Mouse (Mus musculus): ENCODE measurements at regions not wholly inside any gene's neighbourhood (a gene's known extent, or its start where the extent isn't known, plus 50 kb on each side); places are given as distances from the start of the nearest gene placed in this dataset.

DNA sequence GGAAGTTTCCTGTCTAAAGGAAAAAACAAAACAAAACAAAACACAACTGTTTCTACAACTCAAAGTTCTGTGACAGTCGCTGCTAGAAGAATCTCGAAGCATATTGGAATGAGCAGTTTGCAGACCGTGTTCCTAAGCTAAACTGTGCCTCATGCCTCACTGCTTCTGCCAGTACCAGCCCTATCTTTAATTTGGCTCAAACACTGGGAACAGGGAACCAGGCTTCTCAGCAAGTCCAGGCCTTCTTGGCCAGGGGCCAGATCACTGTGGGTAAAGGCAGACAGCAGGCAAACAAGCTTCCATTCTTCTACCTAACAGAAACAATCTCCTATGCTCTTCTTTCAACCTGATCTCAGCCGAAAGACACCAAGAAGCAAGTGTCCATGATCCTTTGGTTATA, 56.5 kb downstream of the Tmsb4x start:
- Histone ChIP-seq H3K4me3 (ENCODE audit: low read depth, low read length) (no peak overlapping the region), H3K27ac (ENCODE audit: insufficient read depth, low read length) (no peak overlapping the region), H3K9me3 (replicated peaks; ENCODE audit: control insufficient read depth, insufficient read depth, low read length, poor library complexity, severe bottlenecking) (no peaks in the 10 kb centered on the region), H3K27me3 (ENCODE audit: control insufficient read depth, insufficient read depth, low read length, poor library complexity, severe bottlenecking) (no peaks in the 10 kb centered on the region), H3K4me1 (ENCODE audit: control insufficient read depth, insufficient read depth, low read length) (no peaks in the 10 kb centered on the region), H3K9ac (ENCODE audit: low read depth, poor library complexity, severe bottlenecking) (no peak overlapping the region), H3K36me3 (ENCODE audit: control insufficient read depth, insufficient read depth, low read length, poor library complexity, severe bottlenecking) (no peaks in the 10 kb centered on the region)
- TF ChIP-seq EP300 (IDR thresholded peaks at IDR 0.05; ENCODE audit: insufficient read depth, low read depth, low read length) (no peak), CTCF (IDR thresholded peaks at IDR 0.05; ENCODE audit: low read depth, low read length) (no peak), POLR2A (IDR thresholded peaks at IDR 0.05; ENCODE audit: insufficient read depth, low read length) (no peak)

- no peak overlapping the region for H3K9ac ChIP-seq (ENCODE audit: low read depth, poor library complexity, severe bottlenecking)
- H3K27me3 ChIP-seq (ENCODE audit: control insufficient read depth, insufficient read depth, low read length, poor library complexity, severe bottlenecking) = no peaks in the 10 kb centered on the region
- TF ChIP-seq CTCF (IDR thresholded peaks at IDR 0.05; ENCODE audit: low read depth, low read length) = no peak
- no peak for TF ChIP-seq POLR2A (IDR thresholded peaks at IDR 0.05; ENCODE audit: insufficient read depth, low read length)
- TF ChIP-seq EP300 (IDR thresholded peaks at IDR 0.05; ENCODE audit: insufficient read depth, low read depth, low read length) = no peak
- H3K27ac ChIP-seq (ENCODE audit: insufficient read depth, low read length) = no peak overlapping the region
- H3K9me3 ChIP-seq (replicated peaks; ENCODE audit: control insufficient read depth, insufficient read depth, low read length, poor library complexity, severe bottlenecking) = no peaks in the 10 kb centered on the region
- H3K36me3 ChIP-seq (ENCODE audit: control insufficient read depth, insufficient read depth, low read length, poor library complexity, severe bottlenecking) = no peaks in the 10 kb centered on the region
- no peaks in the 10 kb centered on the region for H3K4me1 ChIP-seq (ENCODE audit: control insufficient read depth, insufficient read depth, low read length)
- no peak overlapping the region for H3K4me3 ChIP-seq (ENCODE audit: low read depth, low read length)
These were observed 57.8 kb downstream of the Tmsb4x start for GRCm38 (mm10) chrX:167151341-167151740.

- H3K36me3 ChIP-seq (ENCODE audit: control insufficient read depth, insufficient read depth, low read length, poor library complexity, severe bottlenecking) = no peaks in the 10 kb centered on the region
- H3K9ac ChIP-seq (ENCODE audit: low read depth, poor library complexity, severe bottlenecking) = no peak overlapping the region
- H3K4me1 ChIP-seq (ENCODE audit: control insufficient read depth, insufficient read depth, low read length) = no peaks in the 10 kb centered on the region
- no peaks in the 10 kb centered on the region for H3K9me3 ChIP-seq (replicated peaks; ENCODE audit: control insufficient read depth, insufficient read depth, low read length, poor library complexity, severe bottlenecking)
- no peak overlapping the region for H3K27ac ChIP-seq (ENCODE audit: insufficient read depth, low read length)
- H3K27me3 ChIP-seq (ENCODE audit: control insufficient read depth, insufficient read depth, low read length, poor library complexity, severe bottlenecking) = no peaks in the 10 kb centered on the region
- TF ChIP-seq CTCF (IDR thresholded peaks at IDR 0.05; ENCODE audit: low read depth, low read length) = no peak
- TF ChIP-seq EP300 (IDR thresholded peaks at IDR 0.05; ENCODE audit: insufficient read depth, low read depth, low read length) = no peak
- no peak for TF ChIP-seq POLR2A (IDR thresholded peaks at IDR 0.05; ENCODE audit: insufficient read depth, low read length)
- H3K4me3 ChIP-seq (ENCODE audit: low read depth, low read length) = no peak overlapping the region
These were observed 59.7 kb downstream of the Tmsb4x start for GRCm38 (mm10) chrX:167149400-167149799.

DNA sequence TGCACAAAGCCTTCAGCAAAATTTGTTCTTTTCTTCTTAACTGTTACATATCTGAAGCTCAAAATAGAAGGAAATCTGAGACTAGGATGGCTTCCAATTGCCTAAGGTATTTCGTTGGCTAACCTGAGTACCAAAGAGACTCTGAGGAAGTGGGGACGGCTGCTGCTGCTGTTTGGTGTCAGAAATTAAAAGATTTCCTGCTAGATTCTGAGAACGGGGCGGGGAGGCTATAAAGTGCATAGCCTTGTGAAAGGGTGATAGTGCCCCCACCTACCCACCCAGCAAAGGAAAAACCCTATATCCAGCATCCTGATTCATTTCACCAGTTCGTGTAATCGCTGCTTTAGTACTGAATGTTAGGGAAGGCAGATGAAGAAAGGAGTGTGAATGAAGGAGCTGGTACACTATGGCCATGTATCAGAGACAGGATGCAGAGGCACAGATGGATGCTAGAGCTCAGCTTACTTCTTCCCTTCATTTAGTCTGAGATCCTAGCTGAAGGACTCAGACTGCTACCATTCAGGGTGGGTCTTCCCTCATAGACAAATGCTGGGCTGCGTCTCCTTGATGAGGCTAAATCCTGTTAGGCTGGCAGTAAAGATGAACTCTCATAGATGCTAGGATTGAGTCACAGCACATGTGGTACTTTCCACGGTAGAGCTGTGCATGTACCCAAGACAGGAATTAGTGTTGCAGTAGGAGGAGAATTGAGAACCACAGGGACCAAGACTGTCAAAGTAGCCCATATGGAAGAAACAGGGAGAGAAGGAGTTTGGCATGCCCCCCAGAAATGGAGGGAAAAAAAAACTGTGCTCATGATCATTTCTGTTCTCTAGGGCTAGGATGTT, 62.4 kb downstream of the Tmsb4x start:
- no peak overlapping the region for H3K27ac ChIP-seq (ENCODE audit: insufficient read depth, low read length)
- no peak overlapping the region for H3K9ac ChIP-seq (ENCODE audit: low read depth, poor library complexity, severe bottlenecking)
- H3K4me3 ChIP-seq (ENCODE audit: low read depth, low read length) = no peak overlapping the region
- TF ChIP-seq CTCF (IDR thresholded peaks at IDR 0.05; ENCODE audit: low read depth, low read length) (no peak), EP300 (IDR thresholded peaks at IDR 0.05; ENCODE audit: insufficient read depth, low read depth, low read length) (no peak), POLR2A (IDR thresholded peaks at IDR 0.05; ENCODE audit: insufficient read depth, low read length) (no peak)
- H3K9me3 ChIP-seq (replicated peaks; ENCODE audit: control insufficient read depth, insufficient read depth, low read length, poor library complexity, severe bottlenecking) = no peaks in the 10 kb centered on the region
- no peaks in the 10 kb centered on the region for H3K27me3 ChIP-seq (ENCODE audit: control insufficient read depth, insufficient read depth, low read length, poor library complexity, severe bottlenecking)
- H3K36me3 ChIP-seq (ENCODE audit: control insufficient read depth, insufficient read depth, low read length, poor library complexity, severe bottlenecking) = no peaks in the 10 kb centered on the region
- no peaks in the 10 kb centered on the region for H3K4me1 ChIP-seq (ENCODE audit: control insufficient read depth, insufficient read depth, low read length)

- TF ChIP-seq POLR2A (IDR thresholded peaks at IDR 0.05; ENCODE audit: insufficient read depth, low read length) (no peak), CTCF (IDR thresholded peaks at IDR 0.05; ENCODE audit: low read depth, low read length) (no peak), EP300 (IDR thresholded peaks at IDR 0.05; ENCODE audit: insufficient read depth, low read depth, low read length) (no peak)
- Histone ChIP-seq H3K36me3 (ENCODE audit: control insufficient read depth, insufficient read depth, low read length, poor library complexity, severe bottlenecking) (no peaks in the 10 kb centered on the region), H3K9me3 (replicated peaks; ENCODE audit: control insufficient read depth, insufficient read depth, low read length, poor library complexity, severe bottlenecking) (no peaks in the 10 kb centered on the region), H3K4me1 (ENCODE audit: control insufficient read depth, insufficient read depth, low read length) (no peaks in the 10 kb centered on the region), H3K27me3 (ENCODE audit: control insufficient read depth, insufficient read depth, low read length, poor library complexity, severe bottlenecking) (no peaks in the 10 kb centered on the region), H3K4me3 (ENCODE audit: low read depth, low read length) (no peak overlapping the region), H3K9ac (ENCODE audit: low read depth, poor library complexity, severe bottlenecking) (no peak overlapping the region), H3K27ac (ENCODE audit: insufficient read depth, low read length) (no peak overlapping the region)
These were observed 63.5 kb downstream of the Tmsb4x start for GRCm38 (mm10) chrX:167145508-167146182.

GRCm38 (mm10) chrX:167139110-167139509, 70.0 kb downstream of the Tmsb4x start:
- Histone ChIP-seq H3K27me3 (ENCODE audit: control insufficient read depth, insufficient read depth, low read length, poor library complexity, severe bottlenecking) (no peaks in the 10 kb centered on the region), H3K27ac (ENCODE audit: insufficient read depth, low read length) (no peak overlapping the region), H3K9ac (ENCODE audit: low read depth, poor library complexity, severe bottlenecking) (no peak overlapping the region), H3K4me3 (ENCODE audit: low read depth, low read length) (no peak overlapping the region), H3K36me3 (ENCODE audit: control insufficient read depth, insufficient read depth, low read length, poor library complexity, severe bottlenecking) (no peaks in the 10 kb centered on the region), H3K4me1 (ENCODE audit: control insufficient read depth, insufficient read depth, low read length) (no peaks in the 10 kb centered on the region), H3K9me3 (replicated peaks; ENCODE audit: control insufficient read depth, insufficient read depth, low read length, poor library complexity, severe bottlenecking) (no peaks in the 10 kb centered on the region)
- TF ChIP-seq CTCF (IDR thresholded peaks at IDR 0.05; ENCODE audit: low read depth, low read length) = no peak
- TF ChIP-seq EP300 (IDR thresholded peaks at IDR 0.05; ENCODE audit: insufficient read depth, low read depth, low read length) = no peak
- TF ChIP-seq POLR2A (IDR thresholded peaks at IDR 0.05; ENCODE audit: insufficient read depth, low read length) = no peak
